Mouse (Mus musculus): ENCODE data around the gene Kctd13. TPM values are rescaled to one million over a fixed set of nuclear protein-coding genes. Genes with fewer than 3 reads are reported as not detected.
"Not testable (repeated sequence)": the region's sequence is repeated elsewhere in the genome, so short reads cannot be mapped to it uniquely, and the experiment has no call there.

The Kctd13 gene
- 1 to 10 TPM; 7.4 to 7.5 TPM for total RNA-seq (2021)
- long read RNA-seq, experiment 1, transcript Kctd13-201 (6 exons, 1,676 nt): major isoform, 10 of 11 reads
- long read RNA-seq, experiment 1, partial matches to known transcripts: 1 of 11 reads
- long read RNA-seq, experiment 1, other reads (novel, unspliced or antisense): 0 of 11 reads
- long read RNA-seq, experiment 2, transcript Kctd13-201 (6 exons, 1,676 nt): major isoform, 7 of 9 reads
- long read RNA-seq, experiment 2, partial matches to known transcripts: 1 of 9 reads
- long read RNA-seq, experiment 2, other reads (novel, unspliced or antisense): 0 of 9 reads

GRCm38 (mm10) chr7:126928384-126929037 lies at the start of gene Kctd13:
Kctd13 (plus strand) TSS chr7:126928879.
- DNase-seq: peak; percentile 94 to 96

DNA sequence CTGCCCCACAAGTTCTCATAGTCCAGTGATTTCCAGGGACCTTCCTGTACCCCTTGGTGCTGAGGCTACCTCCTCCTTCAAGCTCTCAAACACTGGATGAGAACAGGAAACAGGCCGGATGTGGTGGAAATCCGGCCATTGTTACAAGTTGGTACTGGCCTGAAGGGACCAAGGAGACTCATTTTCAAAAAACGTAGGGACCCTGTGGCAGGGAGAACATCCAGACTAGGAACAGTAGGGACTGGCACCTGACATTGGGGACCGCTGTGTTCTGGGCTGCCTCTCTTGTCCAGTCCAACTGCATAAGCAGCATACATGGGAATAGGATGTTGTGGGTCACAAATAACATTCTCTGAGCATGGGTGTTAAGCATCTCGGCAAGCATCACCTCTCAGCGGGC lies 47.6 kb upstream of the Kctd13 start:
- DNase-seq: peak; percentile 57 to 79

- DNase-seq: peak in 1 of 2 experiments; percentile 45
Observed at GRCm38 (mm10) chr7:126883731-126884181, 44.9 kb upstream of the Kctd13 start.

GRCm38 (mm10) chr7:126884286-126885164 lies 44.2 kb upstream of the Kctd13 start, which contains the start of gene Taok2:
Taok2 (minus strand) TSS chr7:126884703.
- peak; percentile 97 to 99 for DNase-seq

GRCm38 (mm10) chr7:126887281-126887680 lies 41.4 kb upstream of the Kctd13 start:
- DNase-seq: no peak

DNA sequence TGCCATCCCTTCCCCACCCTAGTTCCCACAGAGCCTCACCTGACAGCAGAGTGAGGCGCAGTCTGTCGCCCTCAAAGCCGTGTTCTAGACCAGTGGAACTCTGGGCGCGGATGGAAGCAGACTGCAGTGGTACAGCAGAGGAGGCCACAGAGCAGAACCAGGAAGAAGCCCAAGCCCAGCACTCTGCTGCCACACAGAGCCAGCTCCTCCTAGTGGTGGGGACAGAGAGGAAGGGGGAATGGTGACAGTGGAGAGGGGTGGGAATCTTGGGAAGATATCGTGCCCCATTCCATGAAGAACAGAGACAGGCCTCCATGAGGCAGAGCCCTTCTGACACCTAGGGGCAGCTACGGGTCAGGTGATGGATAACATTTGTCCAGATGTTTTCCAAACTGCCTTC lies 39.8 kb upstream of the Kctd13 start:
- peak in 1 of 2 experiments; percentile 31 for DNase-seq

DNA sequence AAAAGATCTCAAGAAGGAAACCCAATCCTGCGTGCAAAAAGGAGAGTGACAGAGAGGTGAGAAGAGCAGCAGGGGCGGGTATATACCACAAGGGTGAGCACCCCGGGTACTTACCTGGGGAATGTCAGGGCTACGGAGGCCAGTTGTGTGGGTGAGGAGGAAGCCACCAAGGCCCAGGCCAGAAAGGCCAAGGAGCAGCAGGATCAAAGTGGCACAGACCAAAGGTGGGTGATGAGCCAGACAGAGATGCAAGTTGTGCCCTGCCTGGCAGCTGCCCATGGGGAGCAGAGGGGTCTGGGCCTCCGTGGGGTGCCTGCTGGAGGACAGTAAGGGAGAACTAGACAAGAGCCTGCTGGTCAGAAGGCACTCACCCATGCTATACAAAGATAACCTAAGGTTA lies 31.8 kb upstream of the Kctd13 start:
- DNase-seq: peak in 1 of 2 experiments; percentile 29

- DNase-seq: peak; percentile 69 to 80
Observed at GRCm38 (mm10) chr7:126897390-126898101, 31.1 kb upstream of the Kctd13 start.

GRCm38 (mm10) chr7:126898102-126898990 lies 30.3 kb upstream of the Kctd13 start:
- peak; percentile 97 to 98 for DNase-seq

- not testable (repeated sequence) for DNase-seq
Observed at GRCm38 (mm10) chr7:126899781-126900180, 28.9 kb upstream of the Kctd13 start.

GRCm38 (mm10) chr7:126905590-126905989 lies 23.1 kb upstream of the Kctd13 start:
- no peak for DNase-seq

GRCm38 (mm10) chr7:126914844-126915243 lies 13.8 kb upstream of the Kctd13 start:
- DNase-seq: no peak

GRCm38 (mm10) chr7:126918356-126918755 lies 10.3 kb upstream of the Kctd13 start:
- DNase-seq: not testable (repeated sequence)

DNA sequence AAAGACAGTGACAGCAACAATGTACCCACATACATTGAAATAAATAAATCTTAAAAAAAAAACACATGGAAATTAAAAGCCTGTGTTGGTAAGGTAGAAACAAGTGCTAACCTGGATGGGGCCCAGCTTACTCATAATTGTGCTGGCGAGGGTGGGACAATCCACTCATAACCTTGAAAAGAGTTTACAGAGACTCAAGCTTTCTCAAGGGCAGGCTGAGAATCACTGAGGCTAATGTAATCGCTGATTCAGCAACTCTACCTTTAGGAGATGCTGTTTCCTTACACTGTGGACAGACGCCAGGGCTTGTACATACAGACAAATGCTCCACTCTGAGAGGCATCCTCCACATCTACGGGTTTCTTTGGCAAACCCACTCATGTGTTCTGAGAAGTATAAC lies 8.7 kb upstream of the Kctd13 start:
- DNase-seq: no peak

GRCm38 (mm10) chr7:126921563-126921962 lies 7.1 kb upstream of the Kctd13 start:
- DNase-seq: no peak

GRCm38 (mm10) chr7:126922624-126923060 lies 6.0 kb upstream of the Kctd13 start, which contains the start of gene Tmem219:
Tmem219 (minus strand) TSS chr7:126922917.
- DNase-seq: peak; percentile 67 to 79

- no peak for DNase-seq
Observed at GRCm38 (mm10) chr7:126923999-126924398, 4.7 kb upstream of the Kctd13 start.

DNA sequence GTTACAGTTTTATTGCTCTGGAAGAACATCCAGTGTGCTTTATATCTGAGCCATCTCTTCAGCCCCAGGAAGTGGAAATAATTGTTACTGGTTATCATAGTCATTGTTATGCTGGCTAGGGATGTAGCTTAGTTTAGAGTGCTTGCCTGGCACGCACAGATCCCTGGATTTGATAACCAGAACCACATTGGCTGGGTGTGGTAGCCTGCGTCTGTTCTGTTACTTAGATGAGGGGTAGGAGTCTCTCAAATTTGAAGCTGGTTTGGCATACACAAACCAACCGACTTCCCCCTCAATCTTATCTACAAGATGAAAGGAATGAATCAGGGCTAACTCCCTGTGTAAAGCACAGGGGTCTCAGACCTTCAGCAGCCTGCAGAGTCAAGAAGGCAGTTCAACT lies 2.4 kb upstream of the Kctd13 start:
- no peak for DNase-seq

- no peak for DNase-seq
Observed at GRCm38 (mm10) chr7:126929046-126929445, 367 bp downstream of the Kctd13 start.

- no peak for DNase-seq
Observed at GRCm38 (mm10) chr7:126932652-126933051, 4.0 kb downstream of the Kctd13 start.

DNA sequence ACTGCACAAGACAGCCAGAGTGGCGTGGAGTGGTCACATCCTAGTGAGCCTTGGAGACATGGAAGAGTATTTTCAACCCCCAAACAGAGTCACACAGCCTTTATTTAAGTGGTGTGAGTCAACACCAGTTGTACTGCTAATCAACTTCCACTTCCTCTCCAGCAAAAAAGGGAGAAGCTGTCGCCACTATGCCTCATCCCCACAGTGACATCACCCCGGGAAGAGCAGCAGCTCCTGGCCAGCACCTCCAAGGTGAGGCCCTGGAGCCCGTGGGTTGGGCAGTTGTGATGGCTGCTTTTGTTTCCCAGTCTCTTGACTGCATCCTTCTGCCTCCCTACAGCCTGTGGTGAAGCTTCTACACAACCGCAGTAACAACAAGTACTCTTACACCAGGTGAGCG lies 12.5 kb downstream of the Kctd13 start:
- no peak for DNase-seq
